Mouse (Mus musculus): Measurements from ENCODE around the gene Nat8f2.

The Nat8f2 gene

GRCm38 (mm10) chr6:85823382-85824090, 45.4 kb downstream of the Nat8f2 start:
- no peak for DNase-seq (ENCODE audit: low read depth, low spot score)

- no peak for DNase-seq (ENCODE audit: low read depth, low spot score)
Observed at GRCm38 (mm10) chr6:85822286-85822685, 46.7 kb downstream of the Nat8f2 start.

GRCm38 (mm10) chr6:85820837-85821236, 48.1 kb downstream of the Nat8f2 start, which contains the start of the genes Nat8f6 and Nat8f5:
Nat8f6 (minus strand) TSS chr6:85820954.
Nat8f5 (minus strand) TSS chr6:85820972.
- no peak for DNase-seq (ENCODE audit: low read depth, low spot score)

- DNase-seq (ENCODE audit: low read depth, low spot score): no peak
Observed at GRCm38 (mm10) chr6:85818338-85818737, 50.6 kb downstream of the Nat8f2 start.

All from 3T3-L1 (cell line).